In genomic region chrX:169982606-169983400, GRCm38 (mm10) we compare ENCODE assay signal across 8 mouse cellular contexts. TPM values are rescaled to one million over a fixed set of nuclear protein-coding genes. Genes with fewer than 3 reads are reported as not detected.
DNase-seq lines count a peak whose midpoint lies in the region; ATAC-seq lines count a peak whose summit lies in the region.
"Not testable (repeated sequence)": the region's sequence is repeated elsewhere in the genome, so short reads cannot be mapped to it uniquely, and the experiment has no call there.

No protein-coding gene starts in this region.

- ATAC-seq in intestine, embryonic 14.5 days (replicated peaks; ENCODE audit: low FRiP score, low TSS enrichment, low read depth), result not testable (repeated sequence)

- 87% methylated on average over 23 of the region's 23 CpGs for WGBS in intestine, embryonic 14.5 days

- peaks cover 66% of the 10 kb centered on the region for H3K36me3 ChIP-seq in intestine, embryonic 14.5 days (ENCODE audit: control insufficient read depth, insufficient read depth, low read length)

- not testable (repeated sequence) for H3K4me1 ChIP-seq in intestine, embryonic 14.5 days (replicated peaks; ENCODE audit: control insufficient read depth, insufficient read depth, low read length)

- not testable (repeated sequence) for H3K9ac ChIP-seq in intestine, embryonic 14.5 days (ENCODE audit: low read length)

- H3K27me3 ChIP-seq in intestine, embryonic 14.5 days (replicated peaks; ENCODE audit: control insufficient read depth, insufficient read depth, low read length), result not testable (repeated sequence)

- DNase-seq in CD4-positive helper T cell, adult 2 months (ENCODE audit: low read depth, low spot score), result peak; percentile 14
- DNase-seq in adrenal gland, postnatal 10 days, result peak; percentile 3
- peak; percentile 6 for DNase-seq in embryo, embryonic 10 days (ENCODE audit: low spot score)
- DNase-seq in gastrocnemius, postnatal 25 days, result peak; percentile 4
- peak; percentile 51 for DNase-seq in intestine, embryonic 14.5 days (ENCODE audit: low spot score)
- DNase-seq in layer of hippocampus, postnatal 14 days (ENCODE audit: low spot score in 2 of 2), result peak; percentile 6 to 16
- peak; percentile 19 to 24 for DNase-seq in lung, postnatal 4 days
- DNase-seq in testis, postnatal 14 days (ENCODE audit: low spot score), result peak; percentile 19

- H3K4me3 ChIP-seq in intestine, embryonic 14.5 days (ENCODE audit: low read depth, low read length), result not testable (repeated sequence)

- not testable (repeated sequence) for H3K27ac ChIP-seq in intestine, embryonic 14.5 days (ENCODE audit: low read depth)

- not testable (repeated sequence) for H3K4me2 ChIP-seq in intestine, embryonic 14.5 days (ENCODE audit: low read length)

- peaks cover 50% of the 10 kb centered on the region for H3K9me3 ChIP-seq in intestine, embryonic 14.5 days (ENCODE audit: control insufficient read depth, low read length)

RNA-seq across cellular contexts. Expression of gene Gm21887, which starts 26.7 kb away (rescaled TPM):
- 100 to 1,000 TPM; 102 to 237 TPM for total RNA-seq in adrenal gland, postnatal 10 days (2021)
- total RNA-seq in gastrocnemius, postnatal 25 days (2021), result 10 to 100 TPM; 31.6 to 43.1 TPM
- 223 and 261 TPM in 2 replicates for polyA plus RNA-seq in intestine, embryonic 14.5 days (2014; fragmentation: Nextera tagmentation; extraction: Ambion mirVana)
- 100 to 1,000 TPM; 225 to 399 TPM for total RNA-seq in layer of hippocampus, postnatal 14 days (2021)
